Mouse (Mus musculus): ENCODE data around the gene Crb3.

The Crb3 gene

GRCm38 (mm10) chr17:57062011-57062521 is 3.2 kb downstream of the Crb3 start:
- DNase-seq (ENCODE audit: inconsistent ontology term) = no peak

GRCm38 (mm10) chr17:57062548-57062947 is 3.6 kb downstream of the Crb3 start:
- peak; percentile 9 for DNase-seq (ENCODE audit: inconsistent ontology term)

GRCm38 (mm10) chr17:57063031-57063430 is 4.1 kb downstream of the Crb3 start:
- DNase-seq (ENCODE audit: inconsistent ontology term) = no peak

GRCm38 (mm10) chr17:57066908-57067307 is 8.0 kb downstream of the Crb3 start:
- DNase-seq (ENCODE audit: inconsistent ontology term) = no peak

- DNase-seq (ENCODE audit: inconsistent ontology term) = no peak
Observed at GRCm38 (mm10) chr17:57070272-57070671, 11.4 kb downstream of the Crb3 start.

GRCm38 (mm10) chr17:57070699-57071098 is 11.8 kb downstream of the Crb3 start:
- DNase-seq (ENCODE audit: inconsistent ontology term) = no peak

GRCm38 (mm10) chr17:57076916-57077315 is 18.0 kb downstream of the Crb3 start:
- DNase-seq (ENCODE audit: inconsistent ontology term) = no peak

- DNase-seq (ENCODE audit: inconsistent ontology term) = no peak
Observed at GRCm38 (mm10) chr17:57078336-57078735, 19.4 kb downstream of the Crb3 start, which contains the start of gene Dennd1c. TSS of gene Dennd1c (minus strand) at chr17:57078514.

GRCm38 (mm10) chr17:57079919-57080318 is 21.0 kb downstream of the Crb3 start:
- no peak for DNase-seq (ENCODE audit: inconsistent ontology term)

GRCm38 (mm10) chr17:57081234-57081842 is 22.4 kb downstream of the Crb3 start:
- no peak for DNase-seq (ENCODE audit: inconsistent ontology term)

GRCm38 (mm10) chr17:57082481-57082880 is 23.6 kb downstream of the Crb3 start:
- no peak for DNase-seq (ENCODE audit: inconsistent ontology term)

- no peak for DNase-seq (ENCODE audit: inconsistent ontology term)
Observed at GRCm38 (mm10) chr17:57085970-57086757, 27.3 kb downstream of the Crb3 start.

GRCm38 (mm10) chr17:57087049-57087832 is 28.3 kb downstream of the Crb3 start, which contains the start of gene Tubb4a:
TSS of gene Tubb4a (minus strand) at chr17:57087782.
- peak; percentile 41 for DNase-seq (ENCODE audit: inconsistent ontology term)

- no peak for DNase-seq (ENCODE audit: inconsistent ontology term)
Observed at GRCm38 (mm10) chr17:57094222-57094621, 35.3 kb downstream of the Crb3 start.

- peak; percentile 36 for DNase-seq (ENCODE audit: inconsistent ontology term)
Observed at GRCm38 (mm10) chr17:57095855-57096622, 37.1 kb downstream of the Crb3 start.

- DNase-seq (ENCODE audit: inconsistent ontology term) = peak; percentile 81
Observed at GRCm38 (mm10) chr17:57096623-57096920, 37.7 kb downstream of the Crb3 start.

- DNase-seq (ENCODE audit: inconsistent ontology term) = no peak
Observed at GRCm38 (mm10) chr17:57098321-57098720, 39.4 kb downstream of the Crb3 start.

GRCm38 (mm10) chr17:57099629-57100325 is 40.9 kb downstream of the Crb3 start:
- DNase-seq (ENCODE audit: inconsistent ontology term) = no peak

- DNase-seq (ENCODE audit: inconsistent ontology term) = no peak
Observed at GRCm38 (mm10) chr17:57102276-57102675, 43.4 kb downstream of the Crb3 start.

GRCm38 (mm10) chr17:57104496-57104895 is 45.6 kb downstream of the Crb3 start:
- no peak for DNase-seq (ENCODE audit: inconsistent ontology term)

All from Muller cell, postnatal 12 days (primary cell).